Mouse (Mus musculus) adrenal gland, postnatal 25 days (tissue): ENCODE data around the gene Cacna1d. TPM values are rescaled to one million over a fixed set of nuclear protein-coding genes. Genes with fewer than 3 reads are reported as not detected.
A peak's percentile ranks its signal among the peaks of the same experiment; 100 is the strongest.

ENCODE experiments used
- DNase-seq: peaks from one replicate; pipeline ENCODE4 v3.0.0; 2021; ENCODE audit warnings: mixed read lengths
- total RNA-seq: library from RNA; stranded (reverse); gene quantifications from 2 replicates; pipeline ENCODE4 v1.2.3, GENCODE M21; 2021

Cacna1d gene
- total RNA-seq, 1 experiment from 2014 or later, result 17.1 TPM

GRCm38 (mm10) chr14:30018846-30019245 is 472.4 kb downstream of the Cacna1d start:
- no peak for DNase-seq

GRCm38 (mm10) chr14:30018463-30018801 is 472.8 kb downstream of the Cacna1d start:
- DNase-seq, result no peak

DNA sequence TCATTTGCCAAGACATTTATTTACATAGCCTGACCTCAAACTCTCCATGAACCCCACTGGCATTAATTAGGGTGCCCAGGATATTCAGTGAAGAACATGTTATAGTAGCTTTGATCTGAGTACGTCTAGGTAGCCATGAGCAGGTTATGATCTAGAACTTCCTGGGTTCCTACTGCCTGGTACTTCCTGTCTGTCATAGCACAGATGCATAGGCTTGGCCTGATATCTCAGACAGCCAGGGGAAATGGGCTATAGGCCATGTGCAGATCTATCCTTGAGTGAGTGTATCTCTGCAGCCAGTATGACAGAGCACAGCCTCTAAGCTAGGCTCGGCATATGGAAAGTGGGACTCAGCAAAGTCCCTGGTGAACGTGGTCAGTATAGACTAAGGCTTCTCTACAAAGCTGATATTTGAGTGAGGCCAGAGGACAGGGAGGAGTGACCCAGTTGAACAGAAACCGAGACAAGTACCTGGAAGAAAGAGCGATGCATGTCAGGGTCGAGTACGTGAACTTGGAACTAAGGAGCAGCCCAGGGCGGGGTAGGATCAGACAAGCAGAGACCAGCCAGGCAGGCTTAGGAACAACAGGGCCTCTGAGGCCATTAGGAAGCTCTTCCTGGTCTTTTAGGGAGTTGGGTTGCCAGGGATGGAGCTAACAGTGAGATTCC is 473.3 kb downstream of the Cacna1d start:
- no peak for DNase-seq

DNA sequence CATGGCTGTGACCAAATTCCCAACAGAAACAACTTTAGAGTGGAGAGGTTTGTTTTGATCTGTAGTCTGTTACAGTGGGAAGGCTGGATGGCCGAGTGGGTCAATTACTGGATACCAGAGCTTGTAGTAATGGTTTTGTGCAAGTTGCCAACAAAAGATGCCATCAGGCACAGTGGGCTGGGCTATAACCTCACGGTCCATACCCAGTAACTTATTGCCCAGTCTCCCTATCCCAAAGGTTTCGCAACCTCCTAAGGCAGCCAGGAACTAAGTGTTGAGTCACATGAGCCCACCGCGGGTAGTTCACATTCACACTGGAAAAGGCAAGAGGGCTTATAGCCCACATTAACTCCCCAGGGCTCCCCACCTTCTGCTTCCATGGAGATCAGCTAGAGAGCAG is 474.6 kb downstream of the Cacna1d start:
- no peak for DNase-seq

DNA sequence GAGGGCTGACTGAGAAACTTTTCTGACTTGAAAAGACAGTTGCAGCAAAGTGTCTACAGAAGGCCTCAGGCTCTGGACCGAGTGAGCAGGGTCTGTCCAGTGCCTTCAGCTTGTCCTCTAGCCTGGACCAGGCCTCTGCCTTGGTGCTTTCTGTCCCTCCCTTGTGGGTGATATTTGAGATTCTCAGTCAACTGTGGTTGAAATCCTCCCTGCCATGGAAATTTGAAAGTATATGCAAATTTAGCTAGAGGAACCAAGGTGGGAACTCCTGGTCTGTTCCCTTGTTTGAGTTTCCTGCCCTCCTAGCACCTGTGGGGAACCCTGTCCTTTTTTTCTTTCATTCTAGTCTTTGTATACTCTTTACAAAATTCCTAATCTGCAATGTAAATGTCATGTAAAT is 476.2 kb downstream of the Cacna1d start:
- no peak for DNase-seq

- no peak for DNase-seq
Observed at GRCm38 (mm10) chr14:30014487-30014886, 476.8 kb downstream of the Cacna1d start.

GRCm38 (mm10) chr14:30011886-30012560 is 479.2 kb downstream of the Cacna1d start:
- DNase-seq, result peak; percentile 27

- DNase-seq, result peak; percentile 44
Observed at GRCm38 (mm10) chr14:30009864-30010560, 481.2 kb downstream of the Cacna1d start.

GRCm38 (mm10) chr14:30008733-30009575 is 482.3 kb downstream of the Cacna1d start, which contains the start of the genes Il17rb and Chdh:
Gene Il17rb (minus strand): TSS chr14:30008896.
Gene Chdh (plus strand): TSS chr14:30009023.
- peak; percentile 78 for DNase-seq

DNA sequence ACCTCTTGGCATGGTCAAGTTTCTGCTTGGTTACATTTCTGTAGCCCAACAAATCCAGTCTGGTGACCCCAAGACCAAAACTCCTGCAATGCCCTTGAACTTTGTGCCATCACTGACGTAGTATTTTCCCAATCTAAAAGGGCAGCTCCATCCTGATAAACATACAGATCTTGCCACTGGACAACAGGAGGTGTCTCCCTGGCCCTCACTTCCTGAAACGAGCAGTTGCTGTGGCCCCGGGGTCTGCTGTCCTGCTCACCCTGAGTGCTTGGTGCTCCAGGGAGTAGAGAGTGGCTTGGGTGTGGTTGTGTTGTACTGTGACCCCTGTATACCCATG is 491.8 kb downstream of the Cacna1d start:
- DNase-seq, result no peak

DNA sequence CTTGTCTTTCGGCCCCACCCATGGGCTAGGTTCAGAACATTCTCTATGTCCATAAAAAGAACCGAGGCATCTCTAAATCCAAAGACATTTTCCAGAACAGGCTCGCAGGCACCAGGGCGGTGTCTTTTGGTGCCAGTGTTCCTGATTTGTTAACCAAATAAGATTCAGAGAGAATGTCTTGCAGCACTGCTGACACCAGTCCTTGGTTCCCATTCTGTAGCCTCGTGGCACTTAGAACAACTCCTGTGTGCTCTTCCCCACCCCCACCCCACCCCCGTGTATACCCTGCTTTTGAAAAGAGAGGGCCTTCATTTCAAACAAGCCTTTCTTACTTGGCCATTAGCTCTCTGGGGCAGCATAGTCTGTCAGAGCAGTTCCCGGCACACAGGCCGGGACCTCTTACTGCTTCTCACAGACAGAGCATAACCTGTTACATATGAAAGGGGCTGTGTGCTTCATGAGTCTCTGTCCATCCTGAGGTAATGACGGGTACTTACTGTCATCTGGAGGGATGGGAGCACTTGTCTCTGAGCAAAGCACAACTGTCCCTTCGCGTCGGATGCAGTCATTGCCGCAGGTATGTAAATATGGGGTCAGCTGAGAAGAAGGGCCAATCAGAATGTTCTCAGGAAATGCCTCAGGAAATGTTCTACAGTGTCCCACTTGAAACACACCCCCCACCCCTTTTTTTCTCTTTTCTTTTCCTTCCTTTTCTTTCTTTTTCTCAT is 492.3 kb downstream of the Cacna1d start:
- no peak for DNase-seq

DNA sequence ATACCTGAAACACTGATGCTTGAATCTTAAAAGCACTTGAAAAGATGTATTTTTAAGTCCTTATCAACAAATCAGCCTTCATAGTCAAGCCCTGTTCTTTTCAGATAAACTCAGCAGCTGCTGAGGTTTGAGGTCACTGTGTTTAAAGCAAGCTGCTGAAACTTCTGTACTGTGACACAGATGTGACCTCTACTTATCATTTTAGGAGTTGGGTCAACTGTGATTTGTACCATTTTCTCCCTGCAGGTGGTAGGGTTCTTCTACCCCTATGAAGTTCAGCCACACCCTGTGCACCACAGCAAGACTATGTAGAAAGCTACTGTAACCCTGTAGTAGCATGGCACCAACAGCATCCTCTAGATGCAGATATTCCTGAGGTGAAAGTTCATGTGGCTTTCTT is 493.9 kb downstream of the Cacna1d start:
- DNase-seq, result no peak

GRCm38 (mm10) chr14:29996000-29996751 is 495.1 kb downstream of the Cacna1d start:
- DNase-seq, result no peak

DNA sequence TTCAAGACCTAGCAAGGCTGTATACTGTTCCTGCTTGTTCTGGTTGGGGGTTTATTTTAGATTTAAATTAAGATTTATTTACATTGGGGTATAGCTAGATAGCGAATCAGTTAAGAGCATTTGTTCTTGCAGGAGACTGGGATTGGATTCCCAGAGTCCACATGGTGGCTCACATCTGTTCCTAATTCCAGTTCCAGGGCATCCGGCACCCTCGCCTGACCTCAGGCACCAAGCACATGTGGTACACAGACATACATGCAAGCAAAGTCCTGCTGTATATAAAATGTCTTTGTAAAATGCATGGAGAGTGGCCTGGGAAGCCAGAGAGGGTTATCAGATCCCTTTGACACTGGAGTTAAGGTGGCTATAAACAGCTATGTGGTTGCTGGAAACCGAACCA is 496.3 kb downstream of the Cacna1d start:
- no peak for DNase-seq

Other genes with a start within 250 kb of the Cacna1d start
- gene Dcp1a, start 11.9 kb downstream of the Cacna1d start, total RNA-seq, result 30.3 TPM in 2 replicates
- 920 and 1,133 TPM in 2 replicates for gene Tkt, start 56.9 kb upstream of the Cacna1d start, total RNA-seq
- gene Prkcd, start 134.8 kb upstream of the Cacna1d start, total RNA-seq, result 210 and 237 TPM in 2 replicates
- 23.7 and 32.8 TPM in 2 replicates for gene Rft1, start 162.9 kb upstream of the Cacna1d start, total RNA-seq
- 28.4 and 35.0 TPM in 2 replicates for gene Sfmbt1, start 223.4 kb upstream of the Cacna1d start, total RNA-seq